Mouse (Mus musculus) cerebellum, adult 2 months (tissue): ENCODE results near the gene Bpifa1. TPM values are rescaled to one million over a fixed set of nuclear protein-coding genes. Genes with fewer than 3 reads are reported as not detected.

Experiments used
- DNase-seq, 2 experiments: peaks; one replicate each; pipeline ENCODE4 v3.0.0; 2021
- H3K27ac ChIP-seq: fragments of 200-500 bp; 2 replicates; pipeline ENCODE4 v1.5.1; 2012; ENCODE audit warnings: low read length, control low read depth, inconsistent platforms; ENCODE audit not compliant: insufficient read depth
- H3K27me3 ChIP-seq: fragments of 200-500 bp; 2 replicates; pipeline ENCODE4 v1.6.1; 2012; ENCODE audit warnings: inconsistent platforms, mild to moderate bottlenecking, low read length, moderate library complexity; ENCODE audit not compliant: control insufficient read depth, insufficient read depth
- H3K4me1 ChIP-seq: fragments of 200-500 bp; 2 replicates; pipeline ENCODE4 v1.6.1; 2011; ENCODE audit warnings: low read length; ENCODE audit not compliant: control insufficient read depth, insufficient read depth
- H3K4me3 ChIP-seq: fragments of 200-500 bp; replicated peaks from 2 replicates; pipeline ENCODE3; 2011; ENCODE audit warnings: mild to moderate bottlenecking, low read depth, low read length, control low read depth; ENCODE audit not compliant: insufficient read depth
- CTCF ChIP-seq: fragments of 200-500 bp; IDR thresholded peaks from 2 replicates; pipeline ENCODE4 v1.5.1; 2011; ENCODE audit warnings: low read depth, mild to moderate bottlenecking, control low read depth, low read length, moderate library complexity, borderline replicate concordance; ENCODE audit not compliant: insufficient read depth
- POLR2A ChIP-seq: fragments of 200-500 bp; IDR thresholded peaks from 2 replicates; pipeline ENCODE4 v1.6.1; 2011; ENCODE audit warnings: low read length, control low read depth, borderline replicate concordance; ENCODE audit not compliant: insufficient read depth
- WGBS: fragments of 180-500 bp; shearing (Covaris S2); methylation state at CpG from one replicate; pipeline ENCODE4 v1.1.7; 2018; 5-methylcytosine and 5-hydroxymethylcytosine counted together
- polyA plus RNA-seq: library from polyadenylated mRNA; depleted of rRNA; stranded (reverse); fragments of >200 nt; gene quantifications from 2 replicates; pipeline ENCODE4 v1.2.3, GENCODE M21; 2012; rRNA removed

Bpifa1 gene
- not detected in 2 replicates for polyA plus RNA-seq

DNA sequence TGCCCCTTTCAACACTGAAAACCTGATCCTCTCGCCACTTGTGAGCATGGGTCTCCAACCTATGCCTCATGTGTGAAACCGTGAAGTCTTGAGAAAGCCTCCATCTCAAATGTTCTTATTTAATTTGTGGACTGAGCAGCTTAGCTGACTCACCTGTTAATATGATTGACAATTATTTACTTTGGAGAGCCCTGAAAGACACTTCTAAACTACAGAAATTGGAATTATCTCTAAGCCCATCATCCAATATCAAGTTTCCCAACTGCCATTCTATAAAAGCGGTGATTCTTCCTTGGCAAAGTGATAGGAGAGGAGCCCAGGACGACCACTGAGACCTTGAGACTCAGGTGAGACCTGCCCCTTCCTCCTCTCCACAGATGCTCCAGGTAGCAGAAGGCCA lies at the start of gene Bpifa1:
Gene Bpifa1, plus strand, starts transcription at position 301 of the 400 bp plus-strand sequence.
- no peak for TF ChIP-seq POLR2A
- no peak for TF ChIP-seq CTCF
- H3K4me1 ChIP-seq, result no peaks in the 10 kb centered on the region; the same call in 1 of the 2 replicates
- H3K4me3 ChIP-seq, result no peak within 1 kb of the TSS
- H3K27ac ChIP-seq, result no peak within 1 kb of the TSS
- 93% methylated on average over 4 of the region's 4 CpGs for WGBS
- DNase-seq, result no peak
- H3K27me3 ChIP-seq, result no peaks in the 10 kb centered on the region

DNA sequence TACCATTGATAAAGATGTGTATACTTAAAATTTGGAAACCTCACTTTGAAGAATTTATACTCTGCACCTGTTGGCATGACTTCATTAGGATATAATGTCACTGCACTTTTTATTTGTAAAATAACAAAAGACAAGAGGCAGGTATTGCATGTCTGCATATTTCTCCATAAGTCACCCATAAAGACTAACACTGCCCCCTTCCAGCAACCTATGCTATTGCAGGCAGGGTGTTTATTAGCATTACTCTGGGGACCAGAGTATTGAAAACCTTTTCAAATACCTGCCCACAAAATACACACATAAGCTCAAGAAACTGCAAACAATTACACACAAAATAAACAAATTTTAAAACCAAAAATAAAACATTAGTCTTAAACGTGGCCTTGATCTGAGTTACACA lies 44.9 kb upstream of the Bpifa1 start:
- H3K4me1 ChIP-seq, result no peaks in the 10 kb centered on the region

DNA sequence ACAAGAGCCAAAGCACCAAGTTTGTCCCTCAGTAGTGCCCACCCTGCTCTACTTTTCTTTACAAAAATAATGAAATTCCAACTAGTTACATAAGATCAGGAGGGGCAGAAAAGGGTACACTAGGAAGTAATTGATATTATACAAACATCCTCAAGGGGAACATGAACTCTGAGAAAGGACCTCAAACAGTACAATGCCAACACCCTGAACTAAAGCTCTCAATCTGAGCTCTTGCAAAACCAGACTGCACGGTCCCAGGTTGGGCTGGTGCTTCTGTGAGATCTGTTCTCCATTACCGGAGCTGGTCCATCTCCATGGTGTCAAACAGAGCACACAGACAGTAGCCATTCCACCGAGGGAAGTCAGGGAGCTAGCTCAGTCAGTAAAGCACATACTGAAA lies 25.3 kb upstream of the Bpifa1 start:
- DNase-seq, result no peak
- no peak for TF ChIP-seq POLR2A
- no peak for TF ChIP-seq CTCF
- no peaks in the 10 kb centered on the region for H3K27me3 ChIP-seq
- no peak overlapping the region for H3K27ac ChIP-seq
- H3K4me3 ChIP-seq, result no peak overlapping the region
- H3K4me1 ChIP-seq, result no peaks in the 10 kb centered on the region
- WGBS, result 90% methylated on average over 3 of the region's 3 CpGs

More for the DNA sequence above, 44.9 kb upstream of the Bpifa1 start:
- 55% methylated on average over 1 of the region's 1 CpGs for WGBS
- DNase-seq, result peak in 1 of 2 experiments; percentile 1
- H3K4me3 ChIP-seq, result no peak overlapping the region
- H3K27me3 ChIP-seq, result no peaks in the 10 kb centered on the region
- H3K27ac ChIP-seq, result no peak overlapping the region
- TF ChIP-seq POLR2A (no peak), CTCF (no peak)

DNA sequence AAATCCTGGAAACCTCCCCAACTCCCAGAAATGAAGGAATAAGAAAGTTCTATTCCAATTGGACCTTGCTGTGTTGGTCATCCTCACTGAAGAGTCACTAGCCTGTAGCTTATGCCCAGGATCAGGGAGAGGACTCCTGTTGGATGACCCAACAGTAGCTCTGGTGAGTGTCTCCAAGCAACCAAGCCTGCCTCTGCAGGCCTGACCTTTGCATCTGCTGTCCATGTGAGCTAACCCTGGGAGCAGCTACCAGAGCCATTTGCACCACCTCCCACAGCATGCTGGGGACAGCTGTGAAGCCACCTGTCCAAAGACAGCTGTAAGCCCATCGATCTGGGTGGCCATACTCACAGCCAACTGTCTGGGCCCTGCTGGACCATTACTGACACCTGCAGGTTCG lies 12.6 kb upstream of the Bpifa1 start, which contains the start of gene Bpifa3:
Gene Bpifa3, plus strand, starts transcription at position 217 of the 400 bp plus-strand sequence.
- no peak within 1 kb of the TSS for H3K27ac ChIP-seq
- TF ChIP-seq CTCF (no peak), POLR2A (no peak)
- DNase-seq, result no peak
- WGBS, result 41% methylated on average over 2 of the region's 2 CpGs
- H3K27me3 ChIP-seq, result no peaks in the 10 kb centered on the region
- no peaks in the 10 kb centered on the region for H3K4me1 ChIP-seq
- H3K4me3 ChIP-seq, result no peak within 1 kb of the TSS

DNA sequence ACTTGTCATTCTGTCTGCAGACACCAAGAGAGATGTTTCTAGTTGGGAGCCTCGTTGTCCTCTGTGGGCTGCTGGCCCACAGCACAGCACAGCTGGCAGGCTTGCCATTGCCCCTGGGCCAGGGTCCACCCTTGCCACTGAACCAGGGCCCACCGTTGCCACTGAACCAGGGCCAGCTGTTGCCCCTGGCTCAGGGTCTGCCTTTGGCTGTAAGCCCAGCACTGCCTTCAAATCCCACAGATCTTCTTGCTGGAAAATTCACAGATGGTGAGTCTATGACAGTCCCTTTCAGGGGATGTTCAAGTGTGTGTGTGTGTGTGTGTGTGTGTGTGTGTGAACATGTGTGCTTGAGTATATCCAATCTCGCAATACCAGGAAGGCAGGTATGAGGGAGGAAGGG lies 1.1 kb downstream of the Bpifa1 start:
- H3K4me3 ChIP-seq, result no peak overlapping the region
- H3K27me3 ChIP-seq, result no peaks in the 10 kb centered on the region
- WGBS, result 14% methylated on average over 3 of the region's 3 CpGs
- TF ChIP-seq POLR2A (no peak), CTCF (no peak)
- no peak overlapping the region for H3K27ac ChIP-seq
- DNase-seq, result no peak
- no peaks in the 10 kb centered on the region; the same call in 1 of the 2 replicates for H3K4me1 ChIP-seq

DNA sequence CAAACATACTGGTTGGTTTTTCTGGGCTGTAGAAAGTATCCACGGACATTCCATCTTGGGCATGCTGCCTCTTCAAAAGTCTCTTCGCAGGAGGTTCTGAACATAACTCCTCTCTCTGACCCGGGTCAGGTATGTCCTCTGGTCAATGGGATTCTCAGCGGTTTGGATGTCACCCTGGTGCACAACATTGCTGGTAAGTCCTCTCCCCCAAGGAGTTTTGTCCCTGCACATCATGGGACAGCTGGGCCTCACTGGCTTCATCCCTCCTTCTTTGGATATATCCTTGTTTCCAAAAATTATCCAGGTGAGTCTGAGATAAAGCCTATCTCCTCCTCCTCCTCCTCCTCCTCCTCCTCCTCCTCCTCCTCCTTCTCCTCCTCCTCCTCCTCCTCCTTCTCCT lies 4.8 kb downstream of the Bpifa1 start:
- 83% methylated on average over 4 of the region's 4 CpGs for WGBS
- H3K27ac ChIP-seq, result no peak overlapping the region
- H3K4me1 ChIP-seq, result no peaks in the 10 kb centered on the region
- no peak for DNase-seq
- H3K27me3 ChIP-seq, result no peaks in the 10 kb centered on the region
- TF ChIP-seq CTCF, result no peak
- TF ChIP-seq POLR2A, result no peak
- no peak overlapping the region for H3K4me3 ChIP-seq

DNA sequence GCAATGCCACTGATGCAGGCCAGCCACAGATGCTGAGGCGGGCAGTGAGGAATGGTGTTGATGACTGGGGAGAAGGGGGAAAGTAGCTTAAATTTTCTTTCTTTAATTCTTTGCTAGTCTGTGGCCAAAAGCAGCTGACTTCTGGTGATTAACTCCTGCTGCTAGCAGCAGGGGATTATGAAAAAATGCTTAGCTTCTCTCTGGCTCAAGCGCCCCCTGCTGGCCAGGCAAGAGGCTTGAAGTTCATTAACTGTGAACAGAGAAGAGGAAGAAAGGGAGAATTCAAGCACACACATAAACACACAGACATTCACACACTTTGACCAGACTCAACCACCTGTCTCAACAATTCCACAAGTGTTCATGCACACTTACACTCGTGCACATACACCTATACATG lies 15.8 kb downstream of the Bpifa1 start:
- Histone ChIP-seq H3K27me3 (no peaks in the 10 kb centered on the region), H3K27ac (no peak overlapping the region), H3K4me3 (no peak overlapping the region), H3K4me1 (no peaks in the 10 kb centered on the region)
- TF ChIP-seq CTCF (peak; percentile 14; the same call in 1 of the 2 replicates), POLR2A (no peak)
- DNase-seq, result no peak
- 45% methylated on average over 3 of the region's 3 CpGs for WGBS

DNA sequence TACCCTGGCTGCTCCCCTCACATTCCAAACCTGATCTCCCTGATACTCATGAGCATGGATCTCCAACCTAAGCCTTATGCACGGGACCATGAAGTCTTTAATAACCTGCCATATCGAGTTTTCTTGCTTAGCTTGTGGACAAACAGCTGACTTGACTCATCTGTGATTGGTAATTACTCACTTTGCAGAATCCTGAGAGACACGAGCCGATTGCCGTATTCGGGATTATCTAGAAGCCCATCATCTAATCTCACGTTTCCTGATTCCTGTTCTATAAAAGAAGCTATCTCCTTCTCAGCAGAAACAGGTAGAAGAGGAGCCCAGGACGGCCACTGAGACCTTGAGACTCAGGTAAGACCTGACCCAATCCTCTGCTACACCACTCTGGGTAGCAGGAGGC lies 19.6 kb downstream of the Bpifa1 start, which contains the start of gene Bpifa5:
Gene Bpifa5, plus strand, starts transcription at position 301 of the 400 bp plus-strand sequence.
- no peak within 1 kb of the TSS for H3K4me3 ChIP-seq
- no peaks in the 10 kb centered on the region for H3K27me3 ChIP-seq
- WGBS, result 82% methylated on average over 8 of the region's 8 CpGs
- H3K4me1 ChIP-seq, result no peaks in the 10 kb centered on the region
- TF ChIP-seq POLR2A (no peak), CTCF (no peak)
- H3K27ac ChIP-seq, result no peak within 1 kb of the TSS
- no peak for DNase-seq

DNA sequence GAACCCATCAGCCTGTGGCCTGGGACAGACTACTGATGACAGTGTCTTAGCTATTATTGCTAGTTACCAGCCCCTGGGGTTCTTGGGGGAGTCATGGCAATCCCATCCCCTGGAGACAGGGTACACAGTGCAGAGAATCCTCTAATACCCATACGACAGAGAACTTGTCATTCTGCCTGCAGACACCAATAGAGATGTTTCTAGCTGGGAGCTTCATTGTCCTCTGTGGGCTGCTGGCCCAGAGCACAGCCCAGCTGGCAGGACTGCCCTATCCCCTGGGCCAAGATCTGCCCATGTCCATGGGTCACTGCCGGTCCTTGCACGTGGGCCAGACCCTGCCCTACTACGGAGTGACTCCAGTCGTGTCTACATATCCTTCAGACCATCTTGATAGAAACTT lies 20.6 kb downstream of the Bpifa1 start:
- Histone ChIP-seq H3K27me3 (no peaks in the 10 kb centered on the region), H3K4me1 (no peaks in the 10 kb centered on the region), H3K4me3 (no peak overlapping the region), H3K27ac (no peak overlapping the region)
- TF ChIP-seq POLR2A, result no peak
- TF ChIP-seq CTCF, result no peak
- 18% methylated on average over 5 of the region's 5 CpGs for WGBS
- DNase-seq, result peak; percentile 12 to 33
